Mouse (Mus musculus) T-helper 1 cell (primary cell): ENCODE results near the gene Fbxo24.

ENCODE experiments used
- in situ Hi-C: fragments of 300-600 bp; cut with MboI, MseI; formaldehyde crosslinking; loops from one replicate; pipeline ENCODE4 v1.15.1; 2025; ENCODE audit warnings: high pct_unique_total_duplicates

The Fbxo24 gene

DNA sequence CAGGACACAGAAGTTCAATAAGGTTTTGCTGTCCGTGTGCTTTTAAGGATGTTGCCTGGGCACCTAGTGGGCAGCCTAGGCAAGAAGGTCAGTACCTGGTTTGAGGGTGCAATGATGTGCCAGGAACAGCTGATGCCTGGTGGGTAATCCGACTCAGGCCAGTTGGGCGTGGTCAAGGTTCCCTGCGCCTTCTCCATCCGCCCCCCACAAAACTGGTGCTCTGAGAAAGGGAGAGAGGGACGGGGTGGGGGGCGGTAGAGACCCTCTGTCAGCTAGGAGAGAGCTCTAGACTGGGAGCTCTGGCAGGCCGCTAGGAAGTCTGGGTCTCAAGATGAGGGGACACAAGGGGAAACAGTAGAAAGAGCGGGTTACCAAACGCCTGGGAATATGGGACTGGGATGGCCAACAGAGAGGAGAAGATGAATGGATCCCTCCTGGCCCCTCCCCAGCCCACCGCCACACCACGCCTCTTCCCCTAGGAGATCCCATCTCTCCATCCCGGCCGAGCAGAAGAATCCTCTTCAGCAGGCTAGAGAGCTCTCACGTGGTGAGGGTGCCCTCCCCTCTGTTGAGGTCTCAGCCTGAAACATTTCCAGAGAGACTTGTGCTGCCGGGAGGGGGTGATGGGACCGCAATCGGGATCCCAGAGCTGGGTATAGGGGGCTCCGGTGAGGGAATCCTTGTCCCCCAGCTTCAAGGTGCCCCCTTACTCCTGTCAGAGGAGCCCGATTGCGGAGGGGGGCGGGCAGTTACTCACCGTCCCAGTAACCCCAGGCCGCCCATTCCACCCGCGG, 20.7 kb downstream of the Fbxo24 start:
- in situ Hi-C loops = no loop called here

DNA sequence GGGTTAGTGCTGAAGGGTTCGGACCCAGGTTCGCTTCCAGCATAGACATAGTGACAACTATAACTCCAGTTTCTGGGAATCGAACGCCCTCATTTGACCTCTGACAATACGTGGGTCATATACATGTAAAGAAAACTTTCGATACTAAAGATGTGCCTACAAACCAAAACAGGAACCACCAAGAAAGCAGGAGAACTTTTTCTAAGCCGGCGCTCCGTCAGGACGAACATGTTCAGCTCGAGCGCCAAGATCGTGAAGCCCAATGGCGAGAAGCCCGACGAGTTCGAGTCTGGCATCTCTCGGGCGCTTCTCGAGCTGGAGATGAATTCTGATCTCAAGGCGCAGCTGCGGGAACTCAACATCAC, 27.5 kb downstream of the Fbxo24 start:
- in situ Hi-C loops = no loop called here

DNA sequence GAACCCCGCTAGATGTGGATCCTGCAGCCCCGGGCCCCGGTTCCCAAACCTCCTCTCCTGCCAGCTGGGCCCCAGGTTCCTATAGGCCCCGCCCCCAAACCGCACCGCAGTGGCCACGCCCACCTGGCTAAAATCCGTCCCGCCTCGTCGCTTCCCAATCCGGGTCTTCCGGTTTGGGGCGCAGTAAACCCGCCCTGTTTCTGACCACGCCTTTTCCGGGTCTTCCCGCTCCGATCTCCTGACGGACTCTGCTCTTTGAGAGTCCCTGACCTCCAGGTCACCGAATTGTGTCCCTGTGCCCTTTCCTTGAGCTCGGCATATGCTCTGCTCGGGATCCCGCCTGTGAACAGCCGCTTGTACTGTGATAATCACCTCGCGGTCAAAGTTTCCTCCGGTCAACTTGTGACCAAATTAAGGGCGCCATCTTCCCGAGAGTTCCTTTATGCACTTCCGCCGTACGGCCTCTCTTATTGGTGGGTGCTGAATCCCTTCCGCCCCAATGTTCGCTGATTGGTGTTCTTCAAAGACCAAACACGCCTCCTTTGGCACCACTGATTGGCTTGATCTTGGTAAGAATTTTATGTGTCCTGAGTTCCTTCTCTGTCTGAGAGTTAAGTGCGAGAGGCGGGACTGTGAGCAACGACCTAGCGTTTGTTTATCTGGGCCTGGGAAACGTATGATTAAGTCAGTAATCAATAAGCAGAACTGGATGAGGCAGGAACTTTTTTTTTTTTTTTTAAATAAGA, 28.0 kb downstream of the Fbxo24 start, which contains the start of gene Mospd3:
Gene Mospd3 (minus strand): TSS at position 440 of the 746 bp plus-strand sequence.
- in situ Hi-C loops = no loop called here

DNA sequence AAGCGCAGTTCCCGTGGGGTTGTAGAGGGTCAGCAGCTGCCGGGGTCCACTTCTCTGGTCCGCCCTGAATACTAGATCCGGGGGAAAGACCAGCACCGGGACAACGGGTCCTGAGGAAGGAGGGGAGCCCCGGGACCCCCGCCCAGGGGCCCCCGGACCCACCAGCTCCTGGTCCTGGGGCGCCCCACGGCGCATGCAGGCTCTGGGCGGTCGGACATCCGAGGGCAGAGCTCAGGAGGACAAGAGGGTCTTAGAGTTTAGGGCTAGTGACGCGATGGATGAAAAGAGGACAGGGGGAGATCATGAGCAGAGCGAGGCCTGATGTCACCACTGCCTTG, 28.6 kb downstream of the Fbxo24 start:
- in situ Hi-C loops = no loop called here

DNA sequence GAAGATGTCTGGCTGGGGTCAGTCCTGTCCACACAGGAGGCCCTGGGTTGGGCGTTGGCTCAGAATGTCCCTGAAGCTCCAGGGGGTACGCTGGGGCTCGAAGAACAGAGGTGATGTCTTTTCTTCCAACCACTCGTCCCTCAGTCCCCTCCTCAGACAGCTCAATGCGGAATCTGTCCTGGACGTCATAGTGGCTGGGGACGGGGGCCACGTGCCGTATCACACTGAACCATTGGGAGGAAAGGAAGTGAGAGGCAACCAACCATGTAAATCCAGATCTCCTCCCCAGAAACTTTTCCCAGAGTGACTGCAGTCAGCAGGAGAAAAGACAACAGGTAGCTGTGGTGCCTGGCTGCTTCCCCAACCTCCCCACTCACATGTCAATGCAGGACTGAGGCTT, 29.2 kb downstream of the Fbxo24 start:
- in situ Hi-C loops = no loop called here

DNA sequence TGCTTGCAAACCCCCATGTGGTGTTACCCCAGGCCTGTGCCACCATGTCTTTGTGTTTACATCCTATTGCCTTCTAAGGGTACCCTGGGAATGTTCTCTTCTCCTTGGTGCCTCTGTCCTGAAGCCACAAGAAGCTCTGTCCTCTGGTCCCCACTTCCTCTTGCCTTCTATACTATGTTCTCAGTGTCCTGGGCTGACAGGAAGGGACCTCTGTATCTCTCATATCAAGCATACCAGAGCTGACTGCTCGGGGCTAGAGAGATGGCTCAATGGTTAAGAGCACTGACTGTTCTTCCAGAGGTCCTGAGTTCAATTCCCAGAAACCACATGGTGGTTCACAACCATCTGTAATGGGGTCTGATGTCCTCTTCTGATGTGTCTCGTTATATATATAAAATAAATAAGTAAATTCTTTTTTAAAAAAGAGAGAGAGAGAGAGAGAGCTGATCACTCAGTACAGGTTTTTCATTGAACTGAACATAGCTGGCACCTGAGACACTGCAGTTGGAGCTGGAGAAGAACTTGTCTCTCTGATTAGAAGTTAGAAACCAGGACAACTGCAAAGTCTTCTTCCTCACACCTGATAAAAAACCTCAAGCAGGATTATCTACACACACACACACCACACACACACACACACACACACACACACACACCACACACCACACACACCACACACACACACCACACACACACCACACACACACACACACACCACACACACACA, 30.5 kb downstream of the Fbxo24 start:
- in situ Hi-C loops = no loop called here

DNA sequence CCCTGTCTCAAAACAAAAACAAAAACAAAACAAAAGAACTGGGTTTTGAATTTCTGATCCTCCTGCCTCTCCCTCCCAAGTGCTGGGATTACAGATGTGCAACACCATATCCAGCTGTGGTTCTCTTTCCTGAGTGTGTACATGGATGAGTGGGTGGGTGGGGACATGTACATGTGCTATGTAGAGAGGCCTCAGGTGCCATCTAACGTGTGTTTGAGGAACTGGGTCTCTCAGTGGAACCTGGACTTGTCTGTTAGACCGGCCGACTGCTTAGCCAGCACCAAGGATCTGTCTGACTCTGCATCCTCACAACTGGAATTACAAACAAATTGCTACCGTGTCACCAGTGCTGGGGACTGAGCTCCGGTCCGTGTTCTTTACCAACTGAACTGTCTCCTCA, 31.2 kb downstream of the Fbxo24 start:
- in situ Hi-C loops = no loop called here

DNA sequence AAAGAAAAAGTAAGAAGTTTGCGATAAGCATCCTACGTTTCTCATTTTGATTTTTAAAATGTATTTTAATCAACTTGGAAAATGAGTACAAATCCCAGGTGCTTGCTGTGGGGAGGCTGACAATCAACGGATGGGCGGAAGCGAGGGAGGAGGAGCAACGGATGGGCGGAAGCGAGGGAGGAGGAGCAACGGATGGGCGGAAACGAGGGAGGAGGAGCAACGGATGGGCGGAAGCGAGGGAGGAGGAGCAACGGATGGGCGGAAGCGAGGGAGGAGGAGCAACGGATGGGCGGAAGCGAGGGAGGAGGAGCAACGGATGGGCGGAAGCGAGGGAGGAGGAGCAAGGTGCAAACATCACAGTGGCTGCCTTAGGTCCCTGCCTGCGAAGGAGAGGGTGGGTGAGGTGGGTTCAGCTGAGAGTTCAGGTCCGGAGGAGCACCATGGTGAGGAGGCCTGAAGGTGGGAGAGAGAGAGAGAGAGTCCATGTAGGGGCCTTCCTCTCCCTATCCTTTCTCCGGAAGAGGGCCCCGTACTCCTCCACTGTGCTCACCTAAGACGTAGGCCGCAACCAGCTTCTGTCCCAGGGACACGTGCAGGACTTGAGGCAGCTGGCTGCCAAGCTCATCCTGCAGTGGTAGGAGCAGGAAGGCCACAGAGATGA, 32.1 kb downstream of the Fbxo24 start:
- in situ Hi-C loops = no loop called here

DNA sequence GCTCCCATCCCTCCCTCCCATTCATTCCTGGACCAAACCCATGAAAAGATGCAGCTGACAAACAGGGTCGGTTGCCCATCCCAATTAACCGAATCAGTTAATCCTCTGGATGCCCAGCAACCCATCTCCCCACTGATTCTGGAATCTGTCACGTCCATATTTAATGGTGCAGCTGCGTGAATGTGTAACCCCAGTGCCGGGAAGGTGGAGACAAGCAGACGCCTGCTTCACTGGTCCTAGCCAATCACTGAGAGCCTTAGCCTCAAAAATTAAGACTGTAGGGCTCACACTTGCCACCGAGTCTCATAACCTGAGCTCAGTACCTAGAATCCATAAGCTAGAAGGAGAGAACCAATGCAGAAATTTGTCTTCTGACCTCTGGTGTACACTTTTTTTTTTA, 32.9 kb downstream of the Fbxo24 start:
- in situ Hi-C loops = no loop called here

DNA sequence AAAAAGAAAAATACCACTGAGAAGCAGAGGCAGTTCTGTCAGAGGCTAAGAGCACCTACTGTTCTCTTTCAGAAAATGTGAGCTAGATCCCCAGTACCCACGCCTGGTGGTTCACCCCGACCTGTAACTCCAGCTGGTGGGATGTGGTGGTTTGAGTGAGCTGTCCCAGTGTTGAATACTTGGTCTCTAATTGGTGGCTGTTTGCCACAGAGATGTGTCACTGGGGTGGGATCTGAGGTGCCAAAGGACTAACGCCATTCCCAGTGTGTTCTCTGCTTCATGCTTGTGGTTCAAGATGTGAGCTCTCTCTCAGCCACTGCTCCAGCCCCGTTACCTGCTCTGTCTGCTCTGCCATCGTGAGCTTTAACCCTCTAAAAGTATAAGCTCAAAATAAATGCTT, 38.3 kb downstream of the Fbxo24 start:
- in situ Hi-C loops = no loop called here

DNA sequence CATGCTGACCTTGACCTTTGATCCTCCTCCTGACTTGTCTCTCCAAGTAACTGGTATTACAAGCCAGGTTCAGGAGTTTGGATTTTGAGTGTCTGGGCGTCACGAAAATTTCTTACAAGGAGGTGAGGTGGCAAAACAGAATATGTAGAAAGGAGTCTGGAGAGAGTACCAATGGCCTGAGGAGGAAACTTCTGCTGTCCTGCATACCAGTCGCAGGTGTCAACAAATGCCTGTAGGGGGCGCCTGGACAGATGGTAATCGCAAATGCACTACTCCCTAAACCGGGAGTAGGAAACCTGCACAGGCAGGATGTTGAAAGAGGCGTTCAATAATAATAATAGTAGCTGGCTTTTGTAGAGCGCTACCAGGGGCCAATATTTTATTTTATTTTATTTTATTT, 43.8 kb downstream of the Fbxo24 start:
- in situ Hi-C loops = no loop called here

DNA sequence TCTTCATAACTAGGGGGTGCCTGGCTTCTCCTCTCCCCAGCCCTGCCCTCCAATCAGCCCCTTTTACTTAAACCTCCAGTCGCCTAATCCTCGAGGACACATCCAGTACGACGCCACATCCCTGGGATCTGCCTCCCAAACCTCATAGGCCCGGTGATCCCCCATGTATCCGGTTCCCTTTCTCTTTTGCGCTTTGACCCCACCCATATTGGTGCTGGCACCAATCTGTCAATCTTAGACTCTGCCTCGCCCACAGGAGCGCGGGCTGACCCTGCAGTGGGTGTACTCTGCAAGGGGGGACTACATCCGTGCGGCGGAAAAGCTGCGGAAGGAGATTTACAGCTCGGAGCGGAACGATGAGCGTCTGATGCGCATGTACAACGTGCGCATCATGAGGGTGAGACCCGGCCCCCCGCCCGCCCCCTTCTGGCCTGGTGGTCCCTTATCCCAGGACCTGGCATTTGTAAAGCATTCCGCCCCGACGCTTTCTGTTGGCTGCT, 45.1 kb downstream of the Fbxo24 start:
- in situ Hi-C loops = no loop called here

DNA sequence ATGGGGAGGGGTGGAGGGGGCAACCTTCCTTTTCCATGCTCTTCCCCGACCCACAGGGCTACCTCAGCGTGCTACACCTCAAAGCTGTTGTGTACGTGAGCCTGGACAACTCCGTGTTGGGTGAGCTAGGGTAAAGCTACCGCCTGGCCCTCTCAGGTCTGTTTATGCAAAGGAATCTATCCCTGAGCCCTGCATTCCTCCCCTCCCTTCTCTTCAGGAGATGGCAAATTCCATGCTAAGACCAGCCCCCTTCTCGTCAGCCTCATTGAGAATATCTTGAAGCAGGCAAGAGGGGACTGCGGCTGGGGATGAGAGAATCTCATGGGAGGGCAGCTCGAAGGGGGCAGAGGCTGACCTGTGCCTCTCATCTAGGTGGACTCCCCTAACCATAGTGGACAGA, 46.1 kb downstream of the Fbxo24 start:
- in situ Hi-C loops = no loop called here

DNA sequence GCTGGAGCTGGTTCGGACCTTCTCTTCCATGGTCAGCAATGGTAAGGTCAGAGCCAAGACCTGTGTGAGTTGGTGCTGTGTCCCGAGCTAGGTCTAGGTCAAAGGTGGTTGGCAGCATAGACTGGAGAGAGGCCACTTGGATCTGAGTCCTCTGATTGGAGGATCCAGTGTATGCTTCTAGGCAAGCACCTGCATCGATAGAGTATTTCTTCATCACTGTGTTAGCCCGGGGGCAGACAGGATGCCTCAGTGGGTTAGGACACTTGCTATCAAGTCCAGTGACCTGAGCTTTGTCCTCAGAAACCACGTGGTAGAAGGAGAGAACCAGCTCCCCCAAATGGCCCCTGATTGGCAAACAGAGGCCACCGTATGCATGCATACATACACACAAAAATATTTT, 48.6 kb downstream of the Fbxo24 start:
- in situ Hi-C loops = no loop called here

DNA sequence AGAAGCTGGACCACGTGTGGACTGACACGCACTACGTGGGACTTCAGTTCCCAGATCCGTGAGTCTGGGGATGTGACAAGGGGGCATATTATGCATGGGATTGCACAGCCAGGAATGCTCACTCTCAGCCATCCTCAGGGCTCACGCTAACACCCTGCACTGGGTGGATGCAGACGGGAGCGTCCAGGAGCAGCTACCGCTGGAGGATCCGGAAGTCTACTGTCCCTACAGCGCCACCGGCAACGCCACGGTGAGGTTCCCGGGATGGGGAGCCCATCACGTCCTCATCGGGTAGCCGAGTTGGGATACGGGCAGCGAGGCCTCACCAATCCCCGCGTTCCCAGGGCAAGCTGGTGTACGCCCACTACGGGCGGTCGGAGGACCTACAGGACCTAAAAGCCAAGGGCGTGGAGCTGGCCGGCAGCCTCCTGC, 54.3 kb downstream of the Fbxo24 start:
- in situ Hi-C loops = no loop called here

DNA sequence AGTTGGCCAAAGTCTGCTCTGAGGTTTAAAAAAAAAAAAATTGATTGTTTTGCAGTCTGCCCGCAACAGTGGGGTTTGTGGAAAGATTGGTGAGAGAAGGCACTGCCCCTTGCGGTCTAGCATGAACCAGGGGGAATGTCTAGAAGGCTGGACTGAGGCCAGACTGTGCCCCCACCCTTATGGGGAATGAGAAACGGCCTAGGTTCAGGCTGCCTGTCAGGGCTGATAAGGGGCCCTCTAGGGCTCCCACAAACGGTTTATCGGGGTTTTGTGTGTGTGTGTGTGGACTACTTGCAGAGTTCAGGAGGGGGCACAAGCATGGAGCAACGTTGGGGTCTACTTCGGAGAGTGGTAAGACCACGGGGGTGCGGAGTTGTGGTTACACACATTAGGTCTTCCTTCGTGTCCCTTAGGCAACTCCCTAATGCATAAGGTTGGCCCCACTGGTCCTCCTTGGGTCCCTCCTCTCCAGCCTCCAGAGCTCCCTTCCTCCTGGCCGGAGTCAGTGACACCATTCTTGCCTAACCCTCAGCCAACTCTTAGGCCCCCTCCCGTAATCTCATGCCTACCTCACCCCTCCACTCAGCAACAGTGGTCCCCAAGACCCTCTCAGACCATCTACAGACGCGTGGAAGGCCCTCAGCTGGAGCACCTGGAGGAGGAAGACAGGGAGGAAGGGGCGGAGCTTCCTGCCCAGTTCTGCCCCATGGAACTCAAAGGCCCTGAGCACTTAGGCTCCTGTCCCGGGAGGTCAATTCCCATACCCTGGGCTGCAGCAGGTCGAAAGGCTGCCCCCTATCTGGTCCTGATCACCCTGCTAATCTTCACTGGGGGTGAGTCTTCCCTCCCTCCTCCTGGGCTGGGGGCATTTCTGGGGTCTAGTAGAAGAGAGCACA, 57.9 kb downstream of the Fbxo24 start:
- in situ Hi-C loops = no loop called here

DNA sequence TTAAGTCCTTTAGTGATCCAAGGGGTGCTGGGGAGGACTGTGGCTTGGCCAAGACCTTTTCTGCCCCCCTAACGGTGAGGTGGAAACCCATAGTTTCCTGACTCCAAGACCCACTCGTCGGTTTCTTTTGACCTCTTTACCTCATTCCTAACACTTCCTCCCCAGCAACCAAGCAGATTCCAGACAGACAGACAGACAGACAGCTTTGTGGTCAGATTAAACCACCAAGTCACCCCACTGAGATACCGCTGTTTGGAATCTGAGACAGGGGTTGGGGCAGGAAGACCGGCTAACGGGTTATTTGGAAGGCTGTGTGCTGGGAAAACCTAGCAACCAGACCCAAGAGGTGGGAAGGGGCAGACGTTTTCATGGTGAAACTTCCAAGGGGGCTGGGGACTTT, 58.6 kb downstream of the Fbxo24 start:
- in situ Hi-C loops = no loop called here

DNA sequence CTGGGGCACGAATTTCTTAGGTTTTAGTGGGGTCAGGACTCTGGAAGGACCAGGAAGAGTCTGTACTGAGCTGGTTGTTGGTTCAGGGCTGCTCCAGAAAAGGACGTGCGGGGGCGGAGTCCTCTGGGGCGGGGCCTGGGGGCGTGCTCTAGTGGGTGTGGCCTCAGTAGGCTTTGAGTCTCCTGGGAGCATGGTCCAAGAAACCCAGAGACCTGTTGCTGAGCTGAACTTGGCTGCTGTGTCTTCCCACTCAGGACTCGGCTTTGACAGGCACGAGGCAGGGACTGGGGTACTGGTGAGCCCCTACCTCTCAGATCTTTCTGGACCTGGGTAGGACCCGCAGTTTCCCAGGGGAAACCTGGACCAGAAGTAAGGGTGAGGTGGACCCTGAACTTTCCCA, 59.1 kb downstream of the Fbxo24 start, which contains the start of gene Tfr2:
Gene Tfr2 (plus strand): TSS at position 176 of the 400 bp plus-strand sequence.
- in situ Hi-C loops = loop anchor here (10.0 kb wide), 1 partner anchor 905 kb away; no protein-coding TSS in a partner anchor

DNA sequence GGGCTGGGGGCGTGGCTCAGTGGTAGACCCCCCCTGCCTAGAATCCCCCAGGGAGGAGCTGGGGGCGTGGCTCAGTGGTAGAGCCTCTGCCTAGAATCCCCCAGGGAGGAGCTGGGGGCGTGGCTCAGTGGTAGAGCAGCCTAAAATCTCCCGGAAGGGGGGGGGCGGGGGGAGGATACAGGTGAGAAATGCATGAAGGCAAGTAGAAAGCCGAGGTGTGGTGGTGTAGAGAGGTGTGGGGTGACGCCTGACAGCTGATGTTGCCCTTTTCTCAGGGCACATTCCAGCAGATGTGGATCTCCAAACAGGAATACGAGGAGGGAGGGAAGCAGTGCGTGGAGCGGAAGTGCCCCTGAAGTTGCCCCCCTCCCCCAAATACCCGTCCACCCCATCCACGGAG, 59.8 kb downstream of the Fbxo24 start:
- in situ Hi-C loops = loop anchor here (10.0 kb wide), 1 partner anchor 906 kb away; no protein-coding TSS in a partner anchor

DNA sequence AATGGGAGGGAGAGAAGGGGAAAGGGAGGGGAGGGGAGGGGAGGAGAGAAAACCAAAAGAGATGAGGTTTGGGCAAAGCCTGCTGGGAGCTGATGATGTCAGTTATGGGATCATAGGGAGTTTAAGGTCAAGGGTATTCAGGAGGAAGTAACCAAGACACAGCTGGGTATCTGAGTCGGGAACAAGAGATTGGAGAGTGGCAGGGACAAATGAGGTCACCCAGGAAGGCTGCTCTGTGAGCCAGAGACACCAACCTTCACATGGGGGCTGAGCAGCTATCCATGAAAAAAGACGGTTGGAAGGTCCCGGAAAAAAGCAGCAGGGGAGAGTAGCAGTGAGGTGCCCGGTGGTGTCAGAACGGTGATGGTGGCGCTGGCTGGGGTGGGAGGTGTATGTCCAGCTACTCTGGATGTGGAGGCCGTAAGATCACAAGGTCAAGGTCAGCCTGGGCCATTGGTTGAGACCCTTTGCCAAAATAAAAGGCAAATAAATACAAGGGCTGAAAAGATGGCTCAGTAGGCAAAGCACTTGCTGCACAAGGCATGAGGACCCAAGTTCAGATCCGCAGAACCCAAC, 60.5 kb downstream of the Fbxo24 start:
- in situ Hi-C loops = loop anchor here (10.0 kb wide), 1 partner anchor 906 kb away; no protein-coding TSS in a partner anchor
